Mouse (Mus musculus): ENCODE data around the gene Foxd1.

Foxd1 gene

DNA sequence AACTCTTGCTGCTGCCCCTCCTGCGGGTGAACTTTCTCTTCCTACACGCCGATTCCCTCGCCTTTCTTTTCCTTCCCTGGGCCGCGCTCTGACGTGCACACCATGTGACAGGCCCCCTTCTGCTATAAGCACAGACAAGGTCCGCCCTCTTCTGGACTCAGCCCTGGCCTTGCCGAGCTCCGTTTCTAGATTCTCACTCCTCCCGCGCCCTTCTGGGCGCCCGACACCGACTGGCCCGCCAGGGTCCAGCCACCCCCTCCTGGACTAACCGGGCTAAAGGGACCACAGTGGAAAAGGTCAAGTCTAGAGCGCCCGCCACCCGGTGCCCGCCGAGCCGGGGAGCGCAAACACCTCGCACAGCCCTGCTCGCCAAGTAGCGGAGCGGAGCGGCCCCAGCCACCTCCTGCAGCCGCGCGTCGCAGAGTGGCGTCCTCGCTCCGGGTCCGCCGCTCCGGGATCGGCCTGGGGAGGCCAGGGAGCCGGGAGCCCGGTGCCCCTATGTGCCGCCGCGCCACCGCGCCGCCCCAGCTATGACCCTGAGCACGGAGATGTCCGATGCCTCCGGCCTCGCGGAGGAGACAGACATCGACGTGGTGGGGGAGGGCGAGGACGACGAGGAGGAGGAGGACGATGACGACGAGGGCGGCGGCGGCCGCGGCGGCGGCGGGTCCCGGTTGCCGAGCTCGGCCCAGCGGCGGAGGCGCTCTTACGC, at the start of gene Foxd1:
Gene Foxd1, plus strand, starts transcription at position 153 of the 712 bp plus-strand sequence.
- no peak for DNase-seq (ENCODE audit: low read depth, low spot score)

- no peak for DNase-seq (ENCODE audit: low read depth, low spot score)
Observed at GRCm38 (mm10) chr13:98305257-98305656, 48.8 kb upstream of the Foxd1 start.

DNA sequence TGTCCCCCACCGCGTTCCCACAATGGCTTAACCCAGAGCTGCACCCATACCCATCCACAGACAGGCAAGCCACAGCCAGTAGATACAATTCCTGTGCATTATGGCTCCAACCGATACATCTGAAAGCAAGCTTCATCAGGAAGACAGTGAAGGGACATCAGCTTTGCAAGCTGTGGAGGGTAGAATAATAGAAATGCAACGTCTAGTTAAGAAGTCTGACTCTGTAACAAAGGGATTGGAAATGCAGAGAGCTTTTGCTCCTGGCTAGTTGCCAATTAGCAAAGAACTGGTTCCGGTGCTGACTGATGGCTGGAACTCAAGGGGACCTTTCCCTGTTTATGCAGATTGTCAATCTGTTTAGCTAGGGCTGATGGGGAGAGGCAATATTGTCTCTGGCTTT, 47.6 kb upstream of the Foxd1 start:
- no peak for DNase-seq (ENCODE audit: low read depth, low spot score)

DNA sequence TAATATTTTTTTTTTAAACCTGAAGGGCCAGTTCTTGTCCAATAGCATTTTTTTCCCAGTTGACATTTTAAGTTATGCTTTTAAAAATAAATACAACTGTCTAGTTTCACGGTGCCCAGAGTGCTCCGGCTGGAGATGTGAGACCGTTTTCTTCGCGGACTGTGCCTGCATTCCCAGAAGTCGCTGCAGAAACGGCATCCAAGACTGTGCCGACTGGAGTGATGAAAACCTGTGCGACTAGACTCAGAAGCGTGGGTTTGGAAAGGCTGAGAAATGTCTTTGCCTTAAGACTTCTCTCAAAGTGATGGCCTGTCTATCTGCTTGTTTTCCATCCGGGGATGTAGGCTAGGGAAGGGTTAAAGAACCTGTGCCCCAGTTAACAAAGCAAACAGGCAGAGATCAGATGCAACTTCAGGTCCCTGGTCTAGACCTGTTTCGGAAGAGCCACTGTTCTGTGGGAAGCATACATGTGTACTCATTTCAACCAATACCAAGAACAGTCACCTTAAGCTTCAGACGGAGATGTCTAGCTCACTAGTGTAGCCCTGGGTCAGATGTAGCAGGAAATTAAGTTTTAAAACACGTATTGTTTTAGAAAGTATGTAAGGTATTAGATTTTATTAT, 47.1 kb upstream of the Foxd1 start:
- no peak for DNase-seq (ENCODE audit: low read depth, low spot score)

DNA sequence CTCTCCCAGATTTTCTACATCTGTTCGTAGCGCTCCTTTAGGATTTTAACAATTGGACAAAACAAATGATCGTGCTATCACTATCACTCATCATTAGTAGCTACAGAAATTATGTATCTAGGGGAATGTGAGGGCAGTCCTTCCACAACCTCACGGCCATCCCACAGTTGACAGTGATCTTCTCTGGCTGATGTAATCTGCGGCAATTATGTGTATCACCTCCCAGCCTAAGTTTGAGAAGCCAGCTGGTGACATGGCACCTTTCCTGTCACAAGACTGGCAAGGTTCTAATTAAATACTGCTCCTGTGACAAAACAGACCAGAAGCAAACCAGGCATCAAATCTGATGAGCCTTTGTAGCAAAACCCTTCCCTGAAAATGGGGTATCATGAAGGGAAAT, 46.0 kb upstream of the Foxd1 start:
- no peak for DNase-seq (ENCODE audit: low read depth, low spot score)

DNA sequence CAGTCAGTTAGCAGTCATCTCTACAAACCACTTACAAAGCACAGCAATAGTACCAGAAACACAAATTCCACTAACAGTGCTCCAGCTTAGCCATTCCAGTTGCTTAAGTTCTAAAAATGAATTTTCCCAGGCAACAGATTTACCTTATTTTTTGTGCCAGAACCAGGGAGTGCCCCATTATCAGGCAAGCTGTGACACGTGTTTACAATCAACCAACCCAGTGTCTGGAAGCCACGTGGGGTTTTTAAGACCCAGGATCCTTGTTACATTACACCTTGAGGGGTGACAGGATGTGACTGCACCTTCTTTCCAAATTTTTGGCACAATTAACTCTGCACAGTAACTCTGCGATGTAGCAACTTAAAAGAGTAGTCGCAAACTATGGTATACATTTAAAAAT, 45.3 kb upstream of the Foxd1 start:
- no peak for DNase-seq (ENCODE audit: low read depth, low spot score)

- DNase-seq (ENCODE audit: low read depth, low spot score), result no peak
Observed at GRCm38 (mm10) chr13:98311597-98311996, 42.4 kb upstream of the Foxd1 start.

GRCm38 (mm10) chr13:98313631-98314030, 40.4 kb upstream of the Foxd1 start:
- DNase-seq (ENCODE audit: low read depth, low spot score), result no peak

DNA sequence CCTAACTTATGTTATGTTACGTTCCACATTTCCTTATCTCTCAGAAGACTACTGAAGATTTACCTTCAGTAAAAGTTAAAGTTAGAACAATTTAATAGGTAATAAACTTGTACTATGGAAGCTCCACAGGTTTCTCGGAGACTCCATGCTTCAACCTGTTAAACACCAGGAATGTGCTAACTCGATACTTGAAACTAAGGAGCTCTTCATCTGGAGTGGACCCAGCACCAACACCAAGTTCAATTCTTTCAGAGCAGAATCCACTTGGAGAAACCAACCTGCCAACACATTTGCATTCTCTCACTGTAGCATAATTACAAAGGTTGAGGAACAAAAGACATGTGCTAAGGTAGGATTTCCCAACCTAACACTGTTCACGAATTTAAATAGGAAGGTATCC, 38.9 kb upstream of the Foxd1 start:
- no peak for DNase-seq (ENCODE audit: low read depth, low spot score)

- no peak for DNase-seq (ENCODE audit: low read depth, low spot score)
Observed at GRCm38 (mm10) chr13:98316140-98316479, 37.9 kb upstream of the Foxd1 start.

DNA sequence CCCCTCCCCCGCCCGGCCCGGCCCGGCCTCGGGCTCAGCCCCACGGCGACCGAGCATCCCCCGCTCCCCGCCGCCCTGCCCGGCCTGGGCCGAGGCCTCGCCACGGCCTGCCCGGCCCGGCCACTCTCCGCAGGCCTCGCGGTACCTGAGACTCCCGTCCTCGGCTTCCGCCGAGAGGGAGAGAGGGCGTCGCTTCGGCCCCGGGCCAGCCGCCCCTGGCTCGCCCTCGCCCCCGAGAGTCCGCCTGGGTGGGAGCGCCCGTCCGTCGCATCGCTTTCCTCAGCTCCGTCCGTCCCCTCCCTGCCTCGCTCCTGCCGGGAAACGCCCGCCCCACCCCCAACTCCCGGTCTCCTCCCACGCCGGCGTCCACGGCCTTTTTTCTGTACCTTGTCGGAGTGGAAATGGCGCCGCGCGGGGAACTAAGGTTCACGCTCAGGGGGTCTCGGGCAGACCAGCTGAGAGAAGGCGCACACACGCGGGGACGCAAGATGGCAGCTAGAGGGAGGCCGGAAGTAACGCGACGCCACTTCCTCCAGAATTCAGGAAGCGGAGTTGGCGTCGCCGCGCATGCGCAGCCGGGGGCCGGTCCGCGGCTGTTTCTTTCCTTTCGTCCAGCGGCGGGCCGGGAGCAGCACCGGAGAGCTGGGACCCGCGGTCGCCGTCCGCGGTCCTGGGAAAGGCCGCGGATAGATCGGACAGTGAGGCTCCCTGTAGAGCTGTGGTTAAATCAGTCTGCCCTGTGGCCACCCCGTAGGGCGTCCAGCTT, 37.4 kb upstream of the Foxd1 start, which contains the start of gene Btf3:
Gene Btf3, minus strand, starts transcription at position 527 of the 766 bp plus-strand sequence.
- peak; percentile 83 for DNase-seq (ENCODE audit: low read depth, low spot score)

GRCm38 (mm10) chr13:98317246-98317677, 36.8 kb upstream of the Foxd1 start:
- no peak for DNase-seq (ENCODE audit: low read depth, low spot score)

GRCm38 (mm10) chr13:98317911-98318310, 36.1 kb upstream of the Foxd1 start:
- no peak for DNase-seq (ENCODE audit: low read depth, low spot score)

- DNase-seq (ENCODE audit: low read depth, low spot score), result no peak
Observed at GRCm38 (mm10) chr13:98325034-98325433, 29.0 kb upstream of the Foxd1 start.

- DNase-seq (ENCODE audit: low read depth, low spot score), result no peak
Observed at GRCm38 (mm10) chr13:98332106-98332505, 21.9 kb upstream of the Foxd1 start.

DNA sequence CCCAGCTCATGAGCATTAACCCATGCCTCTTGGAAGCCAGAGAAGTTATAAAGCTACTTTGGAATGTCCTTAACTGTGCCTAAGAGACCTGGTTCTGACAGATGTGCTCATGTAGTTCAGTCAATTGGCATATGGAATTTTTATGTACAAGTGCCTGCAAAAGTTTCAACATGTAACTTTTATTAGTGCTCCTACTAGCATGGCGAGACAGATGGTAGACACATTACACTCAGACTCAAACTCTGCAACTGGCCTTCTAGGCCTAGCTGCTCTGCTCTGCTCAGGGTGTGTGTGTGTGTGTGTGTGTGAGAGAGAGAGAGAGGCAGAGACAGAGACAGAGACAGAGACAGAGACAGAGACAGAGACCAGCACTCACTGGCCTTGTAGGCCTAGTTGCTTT, 17.8 kb upstream of the Foxd1 start:
- DNase-seq (ENCODE audit: low read depth, low spot score), result no peak

DNA sequence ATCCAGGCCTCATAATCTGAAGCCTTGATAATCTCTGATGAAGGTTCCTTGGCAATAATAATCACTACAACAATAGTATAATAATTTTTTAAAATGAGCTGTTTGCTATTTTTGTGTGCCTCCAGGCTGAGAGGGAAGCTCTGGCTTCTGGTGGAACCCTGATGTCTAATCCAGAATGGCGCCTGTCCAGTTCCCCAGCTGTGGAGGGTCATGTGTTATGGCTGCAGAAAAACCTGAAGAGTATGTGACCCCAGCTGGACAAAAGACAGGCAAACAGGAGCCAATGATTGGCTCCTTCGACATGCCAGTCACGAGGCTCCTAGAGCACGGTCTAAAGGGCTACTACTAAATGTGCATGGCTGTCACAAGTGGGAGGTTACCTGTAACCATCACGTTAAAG, 13.5 kb upstream of the Foxd1 start:
- no peak for DNase-seq (ENCODE audit: low read depth, low spot score)

DNA sequence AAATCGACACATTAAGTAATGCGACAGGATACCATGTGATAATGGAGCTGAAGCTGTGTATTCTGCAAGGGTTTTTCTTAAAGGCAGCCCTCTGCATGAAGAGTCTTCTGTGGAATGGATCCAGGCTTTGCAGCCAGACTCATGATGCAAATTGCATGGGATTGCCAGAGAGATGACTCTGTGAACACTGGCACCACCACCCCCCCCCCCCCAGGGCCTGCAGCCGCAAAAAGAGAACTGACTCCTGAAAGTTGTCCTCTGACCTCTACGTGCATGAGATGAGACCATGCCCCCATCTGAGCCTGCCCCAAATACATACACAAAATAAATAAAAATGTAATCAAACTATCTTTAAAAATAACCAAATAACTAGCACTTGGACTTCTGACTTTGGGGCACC, 4.6 kb upstream of the Foxd1 start:
- DNase-seq (ENCODE audit: low read depth, low spot score), result no peak

GRCm38 (mm10) chr13:98351527-98351926, 2.5 kb upstream of the Foxd1 start:
- DNase-seq (ENCODE audit: low read depth, low spot score), result no peak

GRCm38 (mm10) chr13:98352381-98352975, 1.6 kb upstream of the Foxd1 start:
- DNase-seq (ENCODE audit: low read depth, low spot score), result no peak

GRCm38 (mm10) chr13:98353709-98354089, 343 bp upstream of the Foxd1 start:
- DNase-seq (ENCODE audit: low read depth, low spot score), result no peak

DNA sequence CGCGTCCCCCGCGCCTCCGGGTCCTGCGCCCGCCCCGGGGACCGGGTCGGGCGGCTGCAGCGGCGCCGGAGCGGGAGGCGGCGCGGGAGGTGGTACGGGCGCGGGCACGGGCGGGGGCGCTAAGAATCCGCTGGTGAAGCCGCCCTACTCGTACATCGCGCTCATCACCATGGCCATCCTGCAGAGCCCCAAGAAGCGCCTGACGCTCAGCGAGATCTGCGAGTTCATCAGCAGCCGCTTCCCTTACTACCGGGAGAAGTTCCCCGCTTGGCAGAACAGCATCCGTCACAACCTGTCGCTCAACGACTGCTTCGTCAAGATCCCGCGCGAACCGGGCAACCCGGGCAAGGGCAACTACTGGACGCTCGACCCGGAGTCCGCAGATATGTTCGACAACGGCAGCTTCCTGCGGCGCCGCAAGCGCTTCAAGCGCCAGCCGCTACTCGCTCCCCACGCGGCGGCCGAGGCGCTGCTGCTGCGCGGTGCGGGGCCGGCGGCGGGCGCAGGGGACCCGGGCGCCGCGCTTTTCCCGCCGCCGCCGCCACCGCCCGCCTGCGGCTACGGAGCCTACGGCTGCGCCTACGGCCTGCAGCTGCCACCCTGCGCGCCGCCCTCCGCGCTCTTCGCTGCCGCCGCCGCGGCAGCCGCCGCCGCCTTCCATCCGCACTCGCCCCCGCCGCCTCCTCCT, 973 bp downstream of the Foxd1 start:
- DNase-seq (ENCODE audit: low read depth, low spot score), result no peak

All from retina, adult 2 months (tissue).